26 mouse cellular contexts compared by ENCODE assay signal in genomic region chr8:48794285-48794684, GRCm38 (mm10). TPM values are rescaled to one million over a fixed set of nuclear protein-coding genes. Genes with fewer than 3 reads are reported as not detected.
A peak's percentile ranks its signal among the peaks of the same experiment; 100 is the strongest.
DNase-seq lines count a peak whose midpoint lies in the region; ATAC-seq and TF ChIP-seq lines count a peak whose summit lies in the region.
"Had no signal": no experiment of that assay in that cellular context is flagged by ENCODE, and none has a peak within 500 bp of the region (broad histone marks: within the 10 kb centered on the region; RNA-seq: fewer than 3 reads in every experiment).

No protein-coding gene starts in this region.

- DNase-seq in forebrain, embryonic 11.5 days (ENCODE audit: low spot score), result no peak
- DNase-seq in liver, postnatal 0 days, result no peak
- no peak for DNase-seq in liver
- DNase-seq in stomach, postnatal 0 days (ENCODE audit: low spot score), result peak; percentile 7
- no peak for DNase-seq in c-Kit-positive CD71-positive TER-119-positive erythroid progenitor cells, embryonic 14.5 days (ENCODE audit: low spot score)
- DNase-seq: adrenal gland, postnatal 25 days; cerebellum, adult 11-12 months; cerebellum, postnatal 14 days; gastrocnemius, postnatal 10 days; heart, adult 11 months; kidney, adult 9 months; kidney, postnatal 14 days; layer of hippocampus, postnatal 36 days; lung, adult 18-20 months; lung, postnatal 10 days; retina, postnatal 1 day; right cerebral cortex, postnatal 25 days; thymus, postnatal 14 days had no signal

- H3K36me3 ChIP-seq in forebrain, embryonic 11.5 days (ENCODE audit: control insufficient read depth, insufficient read depth, low read length), result no peaks in the 10 kb centered on the region
- H3K36me3 ChIP-seq in forebrain, embryonic 15.5 days, result no peaks in the 10 kb centered on the region
- H3K36me3 ChIP-seq in liver, postnatal 0 days (replicated peaks; ENCODE audit: insufficient read depth, low read length), result no peaks in the 10 kb centered on the region
- no peaks in the 10 kb centered on the region for H3K36me3 ChIP-seq in embryonic facial prominence, embryonic 12.5 days
- no peaks in the 10 kb centered on the region for H3K36me3 ChIP-seq in stomach, postnatal 0 days (ENCODE audit: control insufficient read depth, insufficient read depth, low read length)
- H3K36me3 ChIP-seq: limb, embryonic 13.5 days; midbrain, embryonic 12.5 days; neural tube, embryonic 12.5 days had no signal

- H3K27me3 ChIP-seq in forebrain, embryonic 11.5 days (ENCODE audit: control insufficient read depth, insufficient read depth, low read length), result no peaks in the 10 kb centered on the region
- H3K27me3 ChIP-seq in forebrain, embryonic 15.5 days, result no peaks in the 10 kb centered on the region
- H3K27me3 ChIP-seq in liver, postnatal 0 days (ENCODE audit: insufficient read depth, low read length), result no peaks in the 10 kb centered on the region
- H3K27me3 ChIP-seq in embryonic facial prominence, embryonic 12.5 days, result no peaks in the 10 kb centered on the region
- H3K27me3 ChIP-seq in stomach, postnatal 0 days (ENCODE audit: control insufficient read depth, insufficient read depth, low read length), result no peaks in the 10 kb centered on the region
- H3K27me3 ChIP-seq: midbrain, embryonic 12.5 days; neural tube, embryonic 12.5 days had no signal

- no peak overlapping the region; the same call in 1 of the 2 replicates for H3K27ac ChIP-seq in forebrain, embryonic 11.5 days (ENCODE audit: low read depth, low read length)
- no peak overlapping the region for H3K27ac ChIP-seq in forebrain, embryonic 15.5 days (replicated peaks)
- no peak overlapping the region for H3K27ac ChIP-seq in liver, postnatal 0 days (ENCODE audit: low read depth)
- H3K27ac ChIP-seq in embryonic facial prominence, embryonic 12.5 days, result 0 out of 2 replicates have a peak overlapping the region, but pooled peaks have one; percentile 17
- no peak overlapping the region for H3K27ac ChIP-seq in stomach, postnatal 0 days (replicated peaks)
- H3K27ac ChIP-seq: limb, embryonic 13.5 days; neural tube, embryonic 12.5 days had no signal

- no peak for TF ChIP-seq CTCF in liver, postnatal 0 days (IDR thresholded peaks at IDR 0.05; ENCODE audit: low read depth)
- TF ChIP-seq CTCF in stomach, postnatal 0 days (IDR thresholded peaks at IDR 0.05; ENCODE audit: low read depth), result no peak

- no peak overlapping the region for H3K4me2 ChIP-seq in forebrain, embryonic 11.5 days (ENCODE audit: low read depth, low read length, severe bottlenecking)
- H3K4me2 ChIP-seq in forebrain, embryonic 15.5 days (replicated peaks), result no peak overlapping the region
- 0 out of 2 replicates have a peak overlapping the region, but pooled peaks have one; percentile 9 for H3K4me2 ChIP-seq in liver, postnatal 0 days (ENCODE audit: low read depth, low read length)
- no peak overlapping the region for H3K4me2 ChIP-seq in embryonic facial prominence, embryonic 12.5 days (replicated peaks)
- no peak overlapping the region for H3K4me2 ChIP-seq in stomach, postnatal 0 days (replicated peaks; ENCODE audit: low read depth)
- H3K4me2 ChIP-seq: heart, embryonic 11.5 days; limb, embryonic 13.5 days; midbrain, embryonic 12.5 days; neural tube, embryonic 12.5 days had no signal

- no peaks in the 10 kb centered on the region for H3K9me3 ChIP-seq in forebrain, embryonic 11.5 days (ENCODE audit: control insufficient read depth, low read length)
- H3K9me3 ChIP-seq in forebrain, embryonic 15.5 days, result no peaks in the 10 kb centered on the region
- H3K9me3 ChIP-seq in liver, postnatal 0 days (ENCODE audit: low read length), result no peaks in the 10 kb centered on the region
- no peaks in the 10 kb centered on the region for H3K9me3 ChIP-seq in embryonic facial prominence, embryonic 12.5 days
- no peaks in the 10 kb centered on the region for H3K9me3 ChIP-seq in stomach, postnatal 0 days (ENCODE audit: control insufficient read depth, low read length)
- H3K9me3 ChIP-seq: limb, embryonic 13.5 days; midbrain, embryonic 12.5 days; neural tube, embryonic 12.5 days had no signal

- H3K4me1 ChIP-seq in forebrain, embryonic 11.5 days (replicated peaks; ENCODE audit: control insufficient read depth, insufficient read depth, low read length), result peaks cover 6% of the 10 kb centered on the region
- H3K4me1 ChIP-seq in forebrain, embryonic 15.5 days, result peaks cover 26% of the 10 kb centered on the region
- no peaks in the 10 kb centered on the region for H3K4me1 ChIP-seq in liver, postnatal 0 days (ENCODE audit: insufficient read depth)
- peaks cover 27% of the 10 kb centered on the region for H3K4me1 ChIP-seq in embryonic facial prominence, embryonic 12.5 days
- no peaks in the 10 kb centered on the region for H3K4me1 ChIP-seq in stomach, postnatal 0 days (replicated peaks; ENCODE audit: control insufficient read depth, insufficient read depth)

- H3K9ac ChIP-seq in forebrain, embryonic 11.5 days (ENCODE audit: low read length), result no peak overlapping the region
- no peak overlapping the region for H3K9ac ChIP-seq in forebrain, embryonic 15.5 days (replicated peaks)
- no peak overlapping the region for H3K9ac ChIP-seq in liver, postnatal 0 days (replicated peaks)
- H3K9ac ChIP-seq in embryonic facial prominence, embryonic 12.5 days, result no peak overlapping the region
- no peak overlapping the region for H3K9ac ChIP-seq in stomach, postnatal 0 days (ENCODE audit: low read length)
- H3K9ac ChIP-seq: limb, embryonic 13.5 days; midbrain, embryonic 12.5 days; neural tube, embryonic 12.5 days had no signal

- H3K4me3 ChIP-seq in forebrain, embryonic 11.5 days (ENCODE audit: low read depth, low read length), result no peak overlapping the region
- no peak overlapping the region for H3K4me3 ChIP-seq in forebrain, embryonic 15.5 days
- no peak overlapping the region for H3K4me3 ChIP-seq in liver, postnatal 0 days (ENCODE audit: low read depth, low read length)
- no peak overlapping the region for H3K4me3 ChIP-seq in embryonic facial prominence, embryonic 12.5 days
- H3K4me3 ChIP-seq in stomach, postnatal 0 days (ENCODE audit: low read depth, low read length), result no peak overlapping the region
- H3K4me3 ChIP-seq: limb, embryonic 13.5 days; midbrain, embryonic 12.5 days; neural tube, embryonic 12.5 days had no signal

- ATAC-seq in forebrain, embryonic 11.5 days (replicated peaks; ENCODE audit: low FRiP score), result peak; percentile 56
- ATAC-seq in forebrain, embryonic 15.5 days (replicated peaks), result no peak
- ATAC-seq in liver, postnatal 0 days, result peak; percentile 51; the same call in 1 of the 2 replicates
- no peak for ATAC-seq in embryonic facial prominence, embryonic 12.5 days (ENCODE audit: insufficient number of reproducible peaks, insufficient read depth, low FRiP score, low TSS enrichment)
- ATAC-seq in stomach, postnatal 0 days (ENCODE audit: low FRiP score, low TSS enrichment), result no peak
- ATAC-seq: hindbrain, embryonic 16.5 days; intestine, embryonic 16.5 days had no signal

- 24% methylated on average over 7 of the region's 7 CpGs for WGBS in forebrain, embryonic 11.5 days
- 9% methylated on average over 7 of the region's 7 CpGs for WGBS in forebrain, embryonic 15.5 days
- WGBS in liver, postnatal 0 days (ENCODE audit: insufficient replicate concordance), result 49% methylated on average over 7 of the region's 7 CpGs
- 20% methylated on average over 7 of the region's 7 CpGs for WGBS in embryonic facial prominence, embryonic 12.5 days
- WGBS in stomach, postnatal 0 days, result 25% methylated on average over 7 of the region's 7 CpGs

- no peak for TF ChIP-seq EP300 in liver, postnatal 0 days (IDR thresholded peaks at IDR 0.05; ENCODE audit: low read depth)
- TF ChIP-seq EP300 in stomach, postnatal 0 days (optimal IDR thresholded peaks at IDR 0.05), result no peak

RNA-seq across cellular contexts. Expression of gene Tenm3, which starts 49.5 kb away (rescaled TPM):
- 46.0 and 48.1 TPM in 2 replicates for polyA plus RNA-seq in forebrain, embryonic 11.5 days (2014; fragmentation: Nextera tagmentation; extraction: Ambion mirVana)
- 23.4 and 25.9 TPM in 2 replicates for polyA plus RNA-seq in forebrain, embryonic 15.5 days (2015; fragmentation: Nextera tagmentation; extraction: Ambion mirVana)
- 4.7 and 5.6 TPM in 2 replicates for polyA plus RNA-seq in liver, postnatal 0 days (2015; fragmentation: Nextera tagmentation; extraction: Ambion mirVana)
- 65.3 and 65.9 TPM in 2 replicates for polyA plus RNA-seq in embryonic facial prominence, embryonic 12.5 days (2016; fragmentation: Nextera tagmentation; extraction: Ambion mirVana)
- polyA plus RNA-seq in stomach, postnatal 0 days (2015; fragmentation: Nextera tagmentation; extraction: Ambion mirVana), result 3.7 and 4.5 TPM in 2 replicates

Comparison
In these comparisons a context has a peak if more than half of its experiments do, and no peak if none do; other contexts are left out.
1. ATAC-seq: peak in forebrain, embryonic 11.5 days (single experiment) and liver, postnatal 0 days (single experiment); none in forebrain, embryonic 15.5 days (single experiment), embryonic facial prominence, embryonic 12.5 days (single experiment) and stomach, postnatal 0 days (single experiment).